Mouse (Mus musculus) small intestine, adult 10 weeks (tissue): Measurements from ENCODE around the gene Gm2974. TPM values are rescaled to one million over a fixed set of nuclear protein-coding genes. Genes with fewer than 3 reads are reported as not detected.

Experiments
- polyA plus RNA-seq: library from polyadenylated mRNA; stranded (reverse); fragments of 350-450 nt; fragmentation: Illumina TruSeq; extraction: RNeasy Lipid Tissue Mini Kit (QIAGEN cat#74804); gene quantifications from one replicate; pipeline ENCODE4 v1.2.3, GENCODE M21; 2014; ENCODE audit warnings: low replicate concordance

Gene Gm2974
- polyA plus RNA-seq: not detected

GRCm38 (mm10) chr14:4182491-4183210, at the start of gene Gm2974:
Gene Gm2974, plus strand, starts transcription at chr14:4182576.

GRCm38 (mm10) chr14:4164730-4165129, 17.6 kb upstream of the Gm2974 start, which contains the start of gene Gm3127:
Gene Gm3127, plus strand, starts transcription at chr14:4165030.

GRCm38 (mm10) chr14:4249331-4249730, 67.0 kb downstream of the Gm2974 start, which contains the start of gene Gm3138:
Gene Gm3138, plus strand, starts transcription at chr14:4249631.

Other genes with a start within 250 kb of the Gm2974 start
- gene Gm3095, start 219.0 kb upstream of the Gm2974 start, polyA plus RNA-seq: not detected
- gene Gm3099, start 184.2 kb upstream of the Gm2974 start, polyA plus RNA-seq: not detected
- gene Gm5796, start 158.6 kb upstream of the Gm2974 start, polyA plus RNA-seq: 0.30 TPM
- gene Gm3115, start 98.5 kb upstream of the Gm2974 start, polyA plus RNA-seq: not detected
- 0.45 TPM for gene Gm8108, start 72.0 kb upstream of the Gm2974 start, polyA plus RNA-seq
- gene Gm3127, start 17.5 kb upstream of the Gm2974 start, polyA plus RNA-seq: not detected
- gene Gm3138, start 67.1 kb downstream of the Gm2974 start, polyA plus RNA-seq: not detected
- gene Gm3149, start 134.7 kb downstream of the Gm2974 start, polyA plus RNA-seq: not detected
- 0.63 TPM for gene 2610042L04Rik, start 152.2 kb downstream of the Gm2974 start, polyA plus RNA-seq
- gene Gm3159, start 214.9 kb downstream of the Gm2974 start, polyA plus RNA-seq: not detected
- gene Gm3164, start 232.9 kb downstream of the Gm2974 start, polyA plus RNA-seq: 0.26 TPM
- 2.0 TPM for gene Gm3173, start 248.4 kb downstream of the Gm2974 start, polyA plus RNA-seq